Mouse (Mus musculus) embryo, embryonic 11 days (tissue): ENCODE measurements at regions not wholly inside any gene's neighbourhood (a gene's known extent, or its start where the extent isn't known, plus 50 kb on each side); places are given as distances from the start of the nearest gene placed in this dataset.
"Not testable (repeated sequence)": the region's sequence is repeated elsewhere in the genome, so short reads cannot be mapped to it uniquely, and the experiment has no call there.

Experiments
- DNase-seq: peaks from one replicate; pipeline ENCODE4 v3.0.0-alpha.2; 2015

DNA sequence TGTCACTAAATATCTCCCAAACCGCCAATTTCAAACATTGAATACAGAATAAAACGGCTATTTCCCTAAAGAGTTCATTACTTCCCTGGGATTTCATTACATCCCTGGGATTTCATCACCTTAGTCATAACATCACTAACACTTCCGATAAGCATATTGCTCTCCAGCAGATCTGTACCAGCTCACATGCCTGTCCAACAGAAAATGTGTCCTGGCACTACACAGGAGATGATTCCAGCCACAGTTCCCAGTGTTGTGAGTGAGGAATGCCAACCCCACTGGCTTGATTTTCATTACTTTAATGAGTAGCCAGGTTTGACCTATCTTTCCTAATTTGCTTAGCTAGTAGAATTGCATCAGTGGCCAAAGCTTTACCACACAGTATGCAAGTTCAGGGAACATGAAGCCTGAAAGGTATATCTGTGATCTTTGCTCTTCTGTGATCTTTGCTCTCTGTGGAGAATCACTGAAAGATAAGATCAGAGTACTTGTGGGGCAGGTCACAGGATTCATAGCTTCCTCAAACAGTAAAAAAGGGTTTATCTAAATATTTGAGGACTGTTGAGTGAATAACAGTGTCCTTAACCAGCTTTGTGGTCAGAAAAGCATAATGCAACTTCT lies 1115.5 kb upstream of the 1700009N14Rik start:
- no peak for DNase-seq

DNA sequence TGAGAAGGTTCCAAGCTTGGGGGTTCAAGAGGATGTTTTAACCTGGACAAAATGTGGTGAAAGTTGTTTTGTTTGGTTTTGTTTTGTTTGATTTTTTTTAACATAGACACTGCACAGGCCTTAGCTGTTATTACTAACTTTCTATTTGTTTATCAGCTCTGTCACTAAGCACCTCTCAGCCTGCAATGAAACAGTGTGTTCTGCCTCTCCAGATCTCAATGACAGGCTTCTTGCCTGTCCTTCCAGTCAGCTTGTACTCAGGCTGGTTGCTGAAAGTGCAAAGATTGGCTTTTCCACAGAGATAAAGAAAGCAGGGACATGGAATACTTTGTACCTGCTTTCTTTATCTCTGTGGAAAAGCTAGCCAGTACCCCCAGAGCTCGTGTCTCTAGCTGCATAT lies 1114.9 kb upstream of the 1700009N14Rik start:
- no peak for DNase-seq

DNA sequence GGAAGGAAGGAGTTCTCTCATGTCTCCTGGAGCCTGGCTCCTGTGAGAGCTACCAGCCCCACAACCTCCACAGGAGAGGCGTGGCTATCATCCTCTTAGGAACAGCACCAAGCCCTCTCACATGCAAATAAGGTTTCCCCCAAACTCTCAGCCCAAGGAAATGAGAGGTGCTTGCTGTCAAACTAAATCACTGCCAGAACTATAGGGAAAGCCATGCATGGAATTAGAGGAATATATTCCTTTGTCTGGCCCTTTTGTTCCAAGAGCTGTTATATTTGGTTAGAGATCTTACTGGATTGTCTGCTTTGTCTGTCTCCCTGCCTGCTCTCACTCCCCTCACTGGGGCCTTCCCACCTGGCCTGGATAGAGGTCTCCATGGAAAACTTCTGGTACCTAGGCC lies 1079.0 kb upstream of the 1700009N14Rik start:
- no peak for DNase-seq

DNA sequence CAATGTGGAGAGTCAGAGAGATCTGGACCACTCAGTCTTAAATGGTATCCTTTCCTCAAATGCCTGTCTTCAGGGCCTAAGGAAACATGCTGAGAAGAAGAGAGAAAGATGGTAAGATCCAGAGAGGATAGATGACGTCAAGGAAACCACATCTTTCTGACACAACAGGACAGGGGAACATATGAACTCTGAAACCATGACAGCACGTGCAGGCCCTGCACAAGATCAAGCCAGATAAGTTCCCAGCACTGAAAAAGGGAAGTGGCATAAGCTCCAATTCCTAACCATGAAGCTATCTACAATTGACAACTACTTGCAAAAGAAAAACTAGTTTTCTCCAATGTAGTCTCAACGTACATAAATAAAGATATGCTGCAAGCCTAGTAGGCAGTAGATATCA lies 1068.2 kb upstream of the 1700009N14Rik start:
- DNase-seq: no peak

DNA sequence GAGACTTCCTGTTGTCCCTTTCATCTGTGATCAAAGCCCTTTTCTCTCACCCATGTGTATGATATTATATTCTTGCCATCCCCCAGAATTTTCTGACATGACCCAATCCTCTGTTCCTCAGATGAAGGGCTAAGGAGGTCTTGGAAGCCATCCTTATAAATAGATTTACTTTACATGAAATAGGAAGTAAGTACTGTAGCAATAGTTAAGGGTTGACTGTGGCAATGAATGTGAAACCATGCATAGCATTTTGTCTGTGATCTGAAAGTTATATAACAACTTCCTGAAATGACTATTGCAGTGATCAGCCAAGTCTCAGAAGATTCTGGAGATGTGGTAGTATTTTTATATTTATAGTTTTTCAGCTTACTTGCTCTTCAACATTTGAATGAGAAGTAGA lies 1053.5 kb upstream of the 1700009N14Rik start:
- DNase-seq: no peak

DNA sequence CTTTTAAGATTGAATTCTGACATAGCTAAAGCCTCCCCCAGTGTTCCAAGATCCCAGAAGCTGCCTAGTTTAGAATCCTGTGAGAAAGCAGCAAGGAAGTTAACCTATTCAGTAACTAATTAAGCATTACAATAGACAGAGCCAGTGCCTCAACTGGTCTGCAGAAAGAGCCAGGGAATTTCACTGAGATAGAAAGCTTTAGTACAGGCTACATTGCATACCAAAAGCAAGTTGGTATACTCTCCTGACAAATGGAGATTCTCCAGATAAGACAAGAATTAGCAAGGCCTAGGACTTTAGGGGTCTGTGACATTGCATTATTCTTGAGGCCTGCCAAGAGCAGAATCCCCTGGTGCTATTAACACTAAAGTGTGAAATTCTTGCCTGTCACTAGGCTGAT lies 1014.8 kb upstream of the 1700009N14Rik start:
- DNase-seq: not testable (repeated sequence)

DNA sequence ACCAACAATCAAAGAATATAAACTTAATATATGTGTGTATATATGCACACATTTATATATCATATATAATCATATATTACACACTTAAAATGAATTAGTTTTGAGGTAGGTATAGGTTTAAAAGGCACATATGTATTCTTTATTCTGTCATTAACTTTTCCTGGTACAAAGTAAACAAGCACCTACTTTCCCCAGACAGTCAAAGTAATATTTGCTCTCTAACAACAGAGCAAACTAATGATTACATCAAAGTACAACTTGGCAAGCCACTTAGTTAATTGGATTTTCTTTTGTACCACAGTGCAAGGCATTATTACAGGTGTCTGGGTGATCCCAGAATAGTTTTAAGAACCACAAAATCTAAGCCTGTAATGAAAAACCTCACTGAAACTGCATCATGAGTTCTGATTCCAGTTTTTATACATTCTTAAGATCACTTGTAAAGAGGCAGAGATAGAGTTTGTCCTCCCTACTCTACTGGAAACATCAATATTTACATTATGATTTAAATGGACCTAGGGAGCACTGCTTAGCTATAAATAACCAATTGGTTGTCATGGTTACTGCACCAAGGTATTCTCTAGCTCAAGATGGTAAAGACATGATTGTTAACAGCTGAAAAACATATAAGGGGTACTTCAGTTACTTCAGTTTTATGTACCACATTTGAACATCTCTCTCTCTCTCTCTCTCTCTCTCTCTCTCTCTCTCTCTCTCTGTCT lies 988.5 kb upstream of the 1700009N14Rik start:
- DNase-seq: peak; percentile 4

DNA sequence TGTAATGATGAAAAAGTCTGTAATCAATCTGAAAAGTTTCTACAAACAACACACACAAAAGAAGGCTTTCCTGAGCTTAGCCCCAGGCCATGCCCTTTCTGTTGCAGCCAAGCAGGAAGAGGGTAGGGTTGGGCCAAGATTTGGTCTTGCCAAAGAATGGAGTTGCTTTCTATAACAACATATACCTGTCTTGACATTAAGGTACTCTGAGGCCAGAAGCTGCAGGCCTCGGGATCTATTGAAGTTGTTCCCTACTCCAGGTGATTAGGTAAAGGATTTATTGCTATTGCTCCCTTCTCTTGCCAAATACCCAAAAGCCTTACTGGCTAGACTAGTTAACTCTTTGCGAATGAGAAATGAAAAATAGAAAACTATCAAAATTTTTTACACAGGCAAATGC lies 951.8 kb upstream of the 1700009N14Rik start:
- DNase-seq: no peak

DNA sequence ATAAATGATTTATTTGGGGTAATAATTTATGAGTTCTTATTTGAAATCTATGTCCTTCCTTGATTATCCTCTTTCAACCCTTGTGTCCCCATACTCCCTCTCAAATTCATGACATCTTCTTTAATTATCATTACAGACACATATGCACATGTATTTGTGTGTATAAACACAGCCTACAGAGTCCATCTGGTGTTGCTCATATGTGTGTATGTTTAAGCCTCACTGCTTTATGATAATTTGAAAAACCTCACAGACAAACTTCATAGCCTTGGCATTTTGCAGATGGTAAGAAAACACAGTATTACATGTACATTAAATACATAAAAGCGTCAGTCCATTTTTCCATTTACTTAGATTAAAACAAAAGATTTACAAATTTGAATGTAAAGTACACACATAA lies 944.2 kb upstream of the 1700009N14Rik start:
- no peak for DNase-seq

DNA sequence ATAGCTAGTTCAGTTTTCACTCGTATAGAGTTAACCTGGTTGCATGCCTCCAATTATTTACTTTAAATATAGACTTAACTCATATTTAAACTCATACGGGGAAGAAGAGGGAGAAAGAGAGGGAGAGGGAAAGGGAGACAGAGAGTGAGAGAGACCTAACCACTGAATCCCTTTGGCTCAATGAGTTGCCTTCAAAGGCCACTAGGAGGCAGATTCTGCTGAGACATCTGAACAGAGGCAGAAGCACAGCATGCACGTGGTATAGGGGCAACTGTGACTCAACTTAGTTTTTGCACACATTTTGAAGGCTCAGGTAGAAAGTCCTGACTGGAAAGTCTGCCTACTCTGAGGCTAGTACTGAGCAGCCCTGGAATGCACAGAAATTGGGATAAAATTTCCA lies 942.9 kb upstream of the 1700009N14Rik start:
- DNase-seq: no peak

DNA sequence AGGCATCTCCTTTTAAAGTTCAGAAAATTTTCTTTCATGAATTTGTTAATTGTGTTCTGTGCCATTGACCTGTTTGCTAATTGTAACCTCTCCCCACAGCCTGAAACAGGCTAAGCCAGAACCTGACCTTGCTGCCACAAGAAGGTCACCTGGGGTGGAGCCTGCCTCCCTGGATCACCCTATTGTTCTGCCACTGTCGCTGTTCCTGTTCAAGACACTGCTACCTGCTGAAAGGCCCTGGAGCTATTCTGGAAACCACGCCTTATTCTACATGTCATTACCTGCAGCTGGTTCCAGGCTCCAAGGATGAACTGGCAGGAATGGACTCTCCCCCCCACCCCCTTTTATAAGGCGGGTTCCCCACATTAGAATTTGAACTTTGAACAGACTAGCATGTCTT lies 931.0 kb upstream of the 1700009N14Rik start:
- no peak for DNase-seq
